24 mouse cellular contexts compared by ENCODE assay signal in the genomic region with DNA sequence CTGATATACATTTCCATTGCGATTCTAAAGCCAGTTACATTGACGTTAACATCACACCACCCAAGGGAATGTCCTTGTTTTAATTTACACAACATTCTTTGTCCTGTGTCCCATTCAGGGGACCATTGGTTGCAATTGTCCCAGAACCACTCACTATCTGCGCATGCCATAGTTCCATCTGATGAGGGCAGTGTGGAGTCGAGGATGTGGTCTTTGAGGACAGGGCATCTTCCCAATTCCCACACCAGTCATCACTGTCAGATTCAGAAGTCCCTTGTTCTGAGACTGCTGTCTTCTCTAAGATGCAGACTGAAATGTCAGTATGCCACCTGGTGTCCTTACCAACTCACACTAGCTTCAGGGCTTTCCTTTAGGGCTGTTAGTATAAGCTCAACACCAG.
A peak's percentile ranks its signal among the peaks of the same experiment; 100 is the strongest.
DNase-seq lines count a peak whose midpoint lies in the region; TF ChIP-seq lines count a peak whose summit lies in the region.
"Had no signal": no experiment of that assay in that cellular context is flagged by ENCODE, and none has a peak within 500 bp of the region (broad histone marks: within the 10 kb centered on the region; RNA-seq: fewer than 3 reads in every experiment).

No protein-coding gene starts in this region.

- H3K4me3 ChIP-seq in layer of hippocampus, adult 2 months, result no peak overlapping the region
- H3K4me3 ChIP-seq: embryonic facial prominence, embryonic 15.5 days; forebrain, embryonic 15.5 days; heart, embryonic 13.5 days; hindbrain, embryonic 12.5 days; liver, embryonic 13.5 days; midbrain, embryonic 15.5 days; myocyte; neural tube, embryonic 13.5 days had no signal

- no peak overlapping the region for H3K27ac ChIP-seq in layer of hippocampus, adult 2 months
- H3K27ac ChIP-seq: embryonic facial prominence, embryonic 15.5 days; forebrain, embryonic 15.5 days; heart, embryonic 13.5 days; hindbrain, embryonic 12.5 days; liver, embryonic 13.5 days; midbrain, embryonic 15.5 days; neural tube, embryonic 13.5 days had no signal

- TF ChIP-seq CTCF in layer of hippocampus, adult 2 months (conservative IDR thresholded peaks at IDR 0.05), result peak; percentile 53

- DNase-seq in cerebellum, postnatal 10 days, result peak; percentile 26 to 35
- no peak for DNase-seq in cerebellum, adult 9-11 months
- no peak for DNase-seq in layer of hippocampus, adult 2 months (ENCODE audit: low spot score in 2 of 2)
- no peak for DNase-seq in layer of hippocampus, adult 9-11 months
- peak; percentile 25 for DNase-seq in brain, adult 2 months (ENCODE audit: low read depth, low spot score)
- DNase-seq in retina, postnatal 1 day, result peak; percentile 15
- DNase-seq in spleen, adult 18-20 months, result no peak
- DNase-seq: adrenal gland, postnatal 14 days; cerebellum, postnatal 25 days; gastrocnemius, postnatal 10 days; kidney, adult 8-10 months; kidney, postnatal 10 days; liver, embryonic 13.5 days; right cerebral cortex, adult 18-20 months; right cerebral cortex, postnatal 4 days; thymus, adult 2 months; thymus, postnatal 4 days had no signal

Comparison
In these comparisons a context has a peak if more than half of its experiments do, and no peak if none do; other contexts are left out.
1. DNase-seq: peak in cerebellum, postnatal 10 days (2 of 2), brain, adult 2 months (single experiment) and retina, postnatal 1 day (single experiment); none in cerebellum, adult 9-11 months (single experiment), layer of hippocampus, adult 2 months (0 of 2), layer of hippocampus, adult 9-11 months (single experiment) and spleen, adult 18-20 months (0 of 2).